Mouse (Mus musculus): Measurements from ENCODE around the gene Fyb2. TPM values are rescaled to one million over a fixed set of nuclear protein-coding genes. Genes with fewer than 3 reads are reported as not detected.

Gene Fyb2
- total RNA-seq (2022) = under 1 TPM in 3 of 4 experiments, not detected in 1; 0.08 to 0.16 (median 0.10) TPM

DNA sequence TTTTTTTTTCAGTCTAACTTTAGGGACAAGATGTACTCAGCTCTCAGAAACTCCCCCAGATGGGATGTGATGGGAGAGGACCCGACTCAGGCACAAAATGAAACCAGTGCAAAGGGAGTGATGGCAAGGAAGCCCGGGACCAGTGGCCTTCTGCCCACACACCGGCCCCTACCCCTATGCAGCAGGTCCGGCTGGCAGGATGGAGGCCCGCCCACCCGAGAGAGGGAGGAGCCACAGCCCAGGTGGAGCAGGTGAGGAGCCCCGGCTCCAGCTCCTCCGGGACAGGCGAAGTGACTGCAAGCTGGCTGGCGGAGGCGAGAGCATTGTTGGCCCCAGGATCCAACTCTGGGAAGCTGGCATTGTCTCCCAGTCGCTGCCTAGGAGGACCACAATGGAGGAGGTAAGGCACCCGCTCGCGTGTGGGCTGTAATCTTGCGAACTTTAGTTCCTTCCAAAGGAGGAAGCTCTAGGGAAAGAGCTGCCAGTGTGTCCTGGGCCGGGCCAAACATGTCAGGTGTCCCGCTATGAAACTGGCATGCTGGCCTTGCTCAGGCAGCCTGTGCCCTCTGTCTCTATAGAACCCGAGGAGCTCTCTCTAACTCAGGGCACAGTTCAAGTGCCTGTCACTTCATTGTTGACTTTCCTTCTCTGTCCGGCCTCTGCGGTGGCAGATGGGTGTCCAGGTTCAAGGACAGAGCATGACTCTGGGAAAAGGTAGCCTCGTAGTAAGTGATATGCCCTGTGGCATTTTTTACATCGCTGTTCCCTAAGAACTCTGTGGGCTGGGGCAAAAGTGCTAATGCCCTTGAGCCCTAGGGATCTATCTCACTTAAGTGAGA lies at the start of gene Fyb2:
Gene Fyb2, plus strand, starts transcription at position 166 of the 839 bp plus-strand sequence.
- DNase-seq (ENCODE audit: low spot score in 2 of 2) = no peak

- DNase-seq (ENCODE audit: low spot score in 2 of 2) = no peak
These were observed 48.9 kb upstream of the Fyb2 start for GRCm38 (mm10) chr4:104864397-104864796.

DNA sequence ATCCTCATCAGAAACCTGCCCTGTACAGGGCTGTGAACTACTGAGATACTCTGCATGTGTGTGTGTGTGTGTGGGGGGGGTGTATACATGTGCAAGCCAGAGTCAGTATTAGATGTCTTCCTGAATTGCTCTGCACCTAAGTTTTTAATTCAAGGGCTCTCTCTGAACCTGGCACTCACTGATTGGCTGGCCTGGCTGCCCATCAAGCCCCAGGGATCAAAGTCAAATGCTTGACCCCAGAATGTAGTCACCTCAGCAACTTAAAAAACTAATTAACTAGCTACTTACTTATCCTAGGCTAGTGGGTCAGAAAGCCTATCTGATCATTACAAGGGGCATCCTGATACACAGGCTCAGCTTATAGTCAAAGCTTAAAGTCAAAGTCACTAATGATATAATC lies 43.7 kb upstream of the Fyb2 start:
- no peak for DNase-seq (ENCODE audit: low spot score in 2 of 2)

GRCm38 (mm10) chr4:104870196-104870595 lies 43.1 kb upstream of the Fyb2 start:
- no peak for DNase-seq (ENCODE audit: low spot score in 2 of 2)

- DNase-seq (ENCODE audit: low spot score in 2 of 2) = no peak
These were observed 37.4 kb upstream of the Fyb2 start for GRCm38 (mm10) chr4:104875832-104876231.

DNA sequence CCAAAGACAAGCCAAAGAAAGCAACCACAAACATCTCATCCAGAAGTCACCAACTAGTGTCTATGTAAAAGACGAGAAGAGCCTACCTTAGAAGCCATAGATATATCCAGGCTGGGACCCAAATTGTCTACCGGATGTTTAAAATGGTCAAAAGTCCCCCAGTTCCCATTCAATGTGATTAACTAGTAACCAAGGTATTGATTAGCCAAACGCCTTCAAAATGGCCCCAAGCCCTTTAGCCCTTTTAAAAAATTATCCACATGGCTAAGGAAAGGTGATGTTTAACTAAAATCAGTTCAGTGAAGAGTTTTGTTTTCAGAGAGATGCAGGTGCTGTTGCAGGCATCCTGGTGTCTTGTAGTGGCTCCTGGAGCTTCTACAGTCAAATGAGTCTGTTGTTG lies 36.9 kb upstream of the Fyb2 start, which contains the start of gene C8a:
Gene C8a, minus strand, starts transcription at position 76 of the 400 bp plus-strand sequence.
- no peak for DNase-seq (ENCODE audit: low spot score in 2 of 2)

GRCm38 (mm10) chr4:104887486-104887885 lies 25.8 kb upstream of the Fyb2 start:
- no peak for DNase-seq (ENCODE audit: low spot score in 2 of 2)

DNA sequence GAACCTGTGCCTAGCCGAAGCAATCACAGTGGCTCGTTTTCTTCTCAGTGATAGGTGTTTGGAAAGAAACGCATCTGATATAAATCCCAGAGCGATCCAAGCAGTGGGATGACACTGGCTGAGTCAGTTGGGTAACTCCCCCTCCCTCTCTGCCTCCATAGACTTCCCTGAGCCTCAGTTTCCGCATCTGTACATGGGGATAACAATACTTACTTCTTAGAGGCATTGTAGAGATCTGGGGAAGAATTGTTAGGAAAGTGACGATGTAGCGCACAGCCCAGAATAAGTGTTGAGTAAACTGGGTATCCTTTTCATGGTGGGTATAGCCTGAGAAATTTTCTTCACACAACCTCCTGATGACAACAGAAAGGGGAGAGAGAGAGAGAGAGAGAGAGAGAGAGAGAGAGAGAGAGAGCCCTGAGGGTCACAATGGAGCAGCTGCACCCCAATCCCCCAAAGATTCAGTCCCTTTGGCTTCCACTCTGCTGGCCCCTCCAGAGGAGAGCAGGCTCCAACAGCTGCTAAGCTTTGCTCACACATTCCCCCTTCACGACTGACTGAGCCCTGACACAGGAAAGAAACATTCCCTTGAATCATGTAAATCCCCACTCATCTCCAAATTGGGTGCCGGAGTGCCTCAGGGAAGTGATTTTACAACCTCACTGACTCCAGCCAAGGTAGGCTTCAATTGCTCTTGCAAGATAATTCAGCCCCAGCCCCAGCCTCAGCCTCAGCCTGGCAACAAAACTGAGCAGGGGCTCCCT lies 24.6 kb upstream of the Fyb2 start:
- no peak for DNase-seq (ENCODE audit: low spot score in 2 of 2)

DNA sequence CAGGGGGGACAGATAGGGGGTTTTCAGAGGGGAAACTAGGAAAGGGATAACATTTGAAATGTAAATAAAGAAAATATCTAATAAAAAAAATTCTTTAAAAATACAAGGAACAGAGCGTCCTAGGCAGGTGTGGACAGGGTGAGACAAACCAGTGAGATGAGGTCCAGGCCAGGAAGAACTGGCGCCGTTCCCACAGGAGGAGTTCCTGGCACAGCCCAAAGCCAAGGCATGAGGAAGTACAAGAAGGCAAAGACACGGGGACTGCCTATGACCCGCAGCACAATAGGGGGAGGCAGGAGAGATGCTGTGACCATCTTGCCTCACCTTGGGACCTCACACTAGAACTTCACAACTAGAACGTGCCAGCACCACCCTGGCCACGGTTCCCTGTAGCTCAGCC lies 21.5 kb upstream of the Fyb2 start:
- DNase-seq (ENCODE audit: low spot score in 2 of 2) = no peak

- DNase-seq (ENCODE audit: low spot score in 2 of 2) = no peak
These were observed 19.7 kb upstream of the Fyb2 start for GRCm38 (mm10) chr4:104893588-104893987.

DNA sequence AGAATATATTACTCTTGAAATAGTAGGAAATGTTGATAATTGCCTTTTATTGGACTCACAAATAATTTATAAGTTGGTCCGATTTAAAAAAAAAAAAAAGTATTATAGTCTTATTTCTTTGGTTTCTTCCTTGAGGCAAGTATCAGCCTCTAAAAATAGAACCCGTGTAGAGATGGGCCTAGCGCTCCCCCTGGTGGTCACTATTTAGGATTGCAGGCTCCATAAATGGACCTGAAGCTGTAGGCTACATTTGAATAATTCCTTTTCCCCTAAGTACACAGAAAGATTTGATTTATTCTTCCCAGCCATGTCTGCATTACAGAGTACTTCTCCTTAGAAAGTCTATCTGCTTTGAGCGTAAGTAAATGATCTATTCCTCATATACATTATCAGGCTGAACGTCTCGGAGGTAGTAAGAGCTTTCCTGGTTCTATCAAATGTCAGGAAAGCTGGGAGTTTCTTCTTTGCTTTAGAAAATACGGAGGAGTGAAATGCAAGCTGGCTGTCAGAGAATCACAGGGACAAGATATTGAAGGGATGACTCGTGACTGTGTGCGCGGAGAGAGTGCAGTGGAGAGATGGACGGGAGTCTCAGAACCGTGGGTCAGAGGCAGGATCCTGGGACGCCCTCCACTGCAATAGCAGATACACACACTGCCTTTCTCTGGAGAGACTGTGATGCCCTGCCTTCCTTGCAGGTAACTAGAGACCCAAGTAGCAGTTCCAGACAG lies 19.1 kb upstream of the Fyb2 start:
- DNase-seq (ENCODE audit: low spot score in 2 of 2) = peak in 1 of 2 experiments; percentile 6

DNA sequence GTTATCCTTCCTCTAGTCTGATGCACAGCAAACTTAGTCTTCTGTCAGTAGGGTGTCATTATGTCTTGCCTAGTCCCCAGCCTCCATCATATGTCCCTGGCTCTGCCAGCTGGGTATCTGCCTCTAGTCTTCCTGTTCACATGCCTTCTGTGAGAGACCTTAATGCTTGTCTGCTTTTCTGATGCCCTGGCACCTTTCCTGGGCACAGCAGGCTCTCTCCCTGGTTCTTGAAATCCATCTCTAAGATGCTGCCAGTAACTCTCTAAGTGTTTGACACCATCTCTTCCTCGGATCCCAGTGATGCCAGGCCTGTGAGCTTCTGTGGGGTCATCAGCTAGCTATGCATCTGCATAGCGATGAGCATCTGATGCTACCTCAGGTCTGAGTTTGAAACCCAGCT lies 10.4 kb upstream of the Fyb2 start:
- DNase-seq (ENCODE audit: low spot score in 2 of 2) = no peak

GRCm38 (mm10) chr4:104905049-104905448 lies 8.2 kb upstream of the Fyb2 start:
- no peak for DNase-seq (ENCODE audit: low spot score in 2 of 2)

DNA sequence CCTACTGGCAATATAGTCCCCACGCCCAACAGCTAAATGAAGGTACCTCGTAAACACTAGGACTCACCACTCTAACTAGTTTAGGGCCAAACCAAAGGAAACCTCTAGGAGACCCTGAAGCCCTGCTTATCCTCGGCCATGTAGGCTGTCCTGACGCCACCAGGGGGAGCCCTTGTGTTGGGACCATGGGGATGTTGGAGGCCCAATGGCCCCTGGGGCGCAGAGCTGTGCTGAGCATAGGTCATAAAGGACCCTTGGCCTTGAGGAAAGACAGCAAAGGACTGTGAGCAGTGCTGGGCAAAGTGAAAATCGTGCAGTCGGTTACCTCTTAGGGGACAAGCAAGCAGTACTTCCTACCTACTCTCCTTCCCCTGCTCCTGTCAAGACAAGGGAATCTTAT lies 1.6 kb upstream of the Fyb2 start:
- peak; percentile 45 to 66 for DNase-seq (ENCODE audit: low spot score in 2 of 2)

- DNase-seq (ENCODE audit: low spot score in 2 of 2) = no peak
These were observed 1.5 kb downstream of the Fyb2 start for GRCm38 (mm10) chr4:104914711-104915247.

DNA sequence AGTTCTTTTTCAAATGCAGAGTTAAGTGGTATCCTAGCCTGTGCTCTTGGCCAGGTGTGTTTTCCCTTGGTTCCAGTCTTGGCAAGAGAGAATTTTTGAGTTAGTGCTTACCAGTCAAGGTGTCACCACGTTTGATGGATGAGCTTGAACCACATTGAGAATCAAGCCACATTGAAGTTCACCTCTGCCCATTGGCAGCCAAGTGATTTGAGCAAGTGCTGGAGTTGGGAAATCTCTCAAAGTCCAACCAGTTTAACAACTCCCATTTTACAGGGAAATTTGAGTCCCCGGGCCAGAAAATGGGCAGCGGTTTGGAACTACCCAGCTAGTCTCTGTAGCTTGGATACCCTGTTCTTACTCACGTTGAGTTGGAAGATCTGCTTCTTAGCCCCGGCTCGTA lies 4.8 kb downstream of the Fyb2 start:
- no peak for DNase-seq (ENCODE audit: low spot score in 2 of 2)

- DNase-seq (ENCODE audit: low spot score in 2 of 2) = no peak
These were observed 12.1 kb downstream of the Fyb2 start for GRCm38 (mm10) chr4:104925383-104925782.

DNA sequence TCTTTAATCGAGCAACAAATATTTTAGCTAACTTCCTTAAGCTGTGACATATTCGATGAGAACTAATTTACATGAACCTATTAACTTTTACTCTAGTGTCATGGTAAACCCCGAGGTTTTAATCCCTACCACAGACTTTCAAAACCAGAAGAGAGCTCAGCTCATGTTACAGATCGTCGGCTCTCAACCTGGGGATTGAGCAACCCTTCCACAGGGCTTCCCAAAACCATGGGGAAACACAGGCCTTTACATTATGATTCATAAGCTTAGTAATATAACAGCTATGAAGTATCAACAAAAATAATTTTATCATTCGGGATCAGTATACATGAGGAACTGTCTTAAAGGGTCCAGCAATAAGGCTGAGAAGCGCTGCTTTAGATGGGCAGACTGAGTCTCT lies 15.9 kb downstream of the Fyb2 start:
- no peak for DNase-seq (ENCODE audit: low spot score in 2 of 2)

- DNase-seq (ENCODE audit: low spot score in 2 of 2) = no peak
These were observed 20.4 kb downstream of the Fyb2 start for GRCm38 (mm10) chr4:104933620-104934019.

- no peak for DNase-seq (ENCODE audit: low spot score in 2 of 2)
These were observed 21.7 kb downstream of the Fyb2 start for GRCm38 (mm10) chr4:104934997-104935396.

DNA sequence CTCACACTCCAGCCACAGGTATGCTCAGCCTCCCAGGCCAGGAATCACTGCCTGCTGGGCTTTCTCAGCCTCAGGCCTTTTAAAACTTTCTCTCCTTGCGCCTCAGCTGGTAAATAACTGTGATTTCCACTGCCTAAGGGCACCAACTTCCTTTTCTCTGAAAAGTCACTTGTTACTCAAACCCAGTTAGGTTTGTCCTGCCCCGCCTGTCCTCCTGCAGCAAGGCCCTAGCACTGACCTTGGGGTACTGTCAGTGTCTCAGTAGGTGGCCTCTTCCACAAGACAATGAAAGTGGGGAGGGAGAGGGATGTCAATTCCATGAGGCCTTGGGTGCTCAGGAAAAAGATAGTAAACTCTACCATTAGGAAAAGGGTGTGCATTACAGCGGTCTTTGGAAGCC lies 22.2 kb downstream of the Fyb2 start:
- DNase-seq (ENCODE audit: low spot score in 2 of 2) = no peak

- no peak for DNase-seq (ENCODE audit: low spot score in 2 of 2)
These were observed 22.8 kb downstream of the Fyb2 start for GRCm38 (mm10) chr4:104936011-104936410.

All from gastrocnemius, adult 8-10 months (tissue).